Mouse (Mus musculus): Measurements from ENCODE around the gene Dglucy. TPM values are rescaled to one million over a fixed set of nuclear protein-coding genes. Genes with fewer than 3 reads are reported as not detected.

Dglucy gene
- total and polyA plus RNA-seq, 2 experiments from 2014 or later, result 7.9 to 12.4 TPM

DNA sequence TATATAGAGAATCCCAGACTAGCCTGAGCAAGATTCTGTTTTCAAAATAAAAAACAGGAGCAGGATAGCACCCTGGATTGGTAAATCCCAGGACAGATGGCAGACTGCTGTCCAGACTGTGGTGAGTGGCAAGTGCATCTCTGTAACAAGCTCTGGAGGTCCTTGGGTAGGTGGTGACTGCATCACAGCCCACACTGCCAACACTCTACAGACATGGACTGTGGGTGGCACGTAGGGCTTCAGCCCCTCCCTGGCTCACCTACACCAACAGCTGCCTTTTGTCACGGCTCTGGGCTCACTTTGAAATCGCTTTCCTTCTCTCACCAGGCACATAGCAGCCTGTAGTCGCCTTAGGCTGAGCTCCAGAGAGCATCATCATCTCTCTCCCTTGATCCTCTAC is 164.3 kb downstream of the Dglucy start:
- Histone ChIP-seq H3K4me1 (ENCODE audit: control insufficient read depth, insufficient read depth) (peaks cover 5% of the 10 kb centered on the region; the same call in 1 of the 2 replicates), H3K36me3 (replicated peaks; ENCODE audit: control insufficient read depth, insufficient read depth, low read length) (peaks cover 6% of the 10 kb centered on the region), H3K4me3 (ENCODE audit: low read depth, low read length) (no peak overlapping the region), H3K4me2 (ENCODE audit: low read depth, low read length) (no peak overlapping the region), H3K27me3 (ENCODE audit: control insufficient read depth, insufficient read depth, low read length) (peaks cover 5% of the 10 kb centered on the region; the same call in 1 of the 2 replicates), H3K9me3 (replicated peaks; ENCODE audit: control insufficient read depth, low read length) (no peaks in the 10 kb centered on the region), H3K9ac (replicated peaks; ENCODE audit: low read depth, low read length) (no peak overlapping the region), H3K27ac (ENCODE audit: low read depth) (no peak overlapping the region)
- no peak for ATAC-seq (ENCODE audit: insufficient read depth, low read depth)
- no peak for DNase-seq (ENCODE audit: low spot score)
- TF ChIP-seq EP300 (IDR thresholded peaks at IDR 0.05; ENCODE audit: low read depth), result no peak
- no peak for TF ChIP-seq CTCF (IDR thresholded peaks at IDR 0.05; ENCODE audit: low read depth)
- 74% methylated on average over 4 of the region's 4 CpGs for WGBS

GRCm38 (mm10) chr12:100944921-100945336 is 166.1 kb downstream of the Dglucy start:
- H3K4me1 ChIP-seq (ENCODE audit: control insufficient read depth, insufficient read depth), result peaks cover 1% of the 10 kb centered on the region; the same call in 1 of the 2 replicates
- ATAC-seq (ENCODE audit: insufficient read depth, low read depth) (no peak), DNase-seq (ENCODE audit: low spot score) (no peak)
- TF ChIP-seq CTCF (IDR thresholded peaks at IDR 0.05; ENCODE audit: low read depth), result no peak
- TF ChIP-seq EP300 (IDR thresholded peaks at IDR 0.05; ENCODE audit: low read depth), result no peak
- no peak overlapping the region for H3K4me2 ChIP-seq (ENCODE audit: low read depth, low read length)
- H3K4me3 ChIP-seq (ENCODE audit: low read depth, low read length), result no peak overlapping the region
- peaks cover 6% of the 10 kb centered on the region for H3K36me3 ChIP-seq (replicated peaks; ENCODE audit: control insufficient read depth, insufficient read depth, low read length)
- H3K27ac ChIP-seq (ENCODE audit: low read depth), result no peak overlapping the region
- no peaks in the 10 kb centered on the region for H3K9me3 ChIP-seq (replicated peaks; ENCODE audit: control insufficient read depth, low read length)
- H3K9ac ChIP-seq (replicated peaks; ENCODE audit: low read depth, low read length), result no peak overlapping the region
- H3K27me3 ChIP-seq (ENCODE audit: control insufficient read depth, insufficient read depth, low read length), result peaks cover 17% of the 10 kb centered on the region
- WGBS, result 85% methylated on average over 21 of the region's 21 CpGs

DNA sequence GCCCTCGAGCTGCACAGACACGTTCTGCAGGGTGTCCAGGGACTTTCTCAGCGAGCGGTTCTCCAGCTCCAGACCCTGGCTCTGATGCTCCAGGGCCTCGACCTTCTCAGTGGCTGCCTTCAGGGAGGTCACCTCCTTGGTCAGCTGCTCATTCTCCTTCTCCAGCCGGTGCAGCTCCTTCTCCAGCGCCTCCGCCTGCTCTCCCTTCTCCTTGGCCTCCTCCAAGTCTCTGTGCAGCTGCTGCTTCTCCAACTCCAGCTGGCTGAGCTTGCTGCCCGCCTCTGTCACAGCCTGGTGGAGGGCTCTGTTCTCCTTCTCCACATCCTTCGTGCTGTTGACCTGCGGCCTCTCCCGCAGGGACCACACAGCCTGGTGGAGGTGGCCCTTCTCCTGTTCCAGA is 166.6 kb downstream of the Dglucy start:
- Histone ChIP-seq H3K9ac (replicated peaks; ENCODE audit: low read depth, low read length) (no peak overlapping the region), H3K4me2 (ENCODE audit: low read depth, low read length) (no peak overlapping the region), H3K36me3 (replicated peaks; ENCODE audit: control insufficient read depth, insufficient read depth, low read length) (peaks cover 6% of the 10 kb centered on the region), H3K9me3 (replicated peaks; ENCODE audit: control insufficient read depth, low read length) (no peaks in the 10 kb centered on the region), H3K27me3 (ENCODE audit: control insufficient read depth, insufficient read depth, low read length) (peaks cover 21% of the 10 kb centered on the region), H3K27ac (ENCODE audit: low read depth) (no peak overlapping the region), H3K4me1 (ENCODE audit: control insufficient read depth, insufficient read depth) (no peaks in the 10 kb centered on the region), H3K4me3 (ENCODE audit: low read depth, low read length) (no peak overlapping the region)
- no peak for TF ChIP-seq EP300 (IDR thresholded peaks at IDR 0.05; ENCODE audit: low read depth)
- TF ChIP-seq CTCF (IDR thresholded peaks at IDR 0.05; ENCODE audit: low read depth), result no peak
- no peak for DNase-seq (ENCODE audit: low spot score)
- WGBS, result 81% methylated on average over 12 of the region's 12 CpGs
- ATAC-seq (ENCODE audit: insufficient read depth, low read depth), result no peak

DNA sequence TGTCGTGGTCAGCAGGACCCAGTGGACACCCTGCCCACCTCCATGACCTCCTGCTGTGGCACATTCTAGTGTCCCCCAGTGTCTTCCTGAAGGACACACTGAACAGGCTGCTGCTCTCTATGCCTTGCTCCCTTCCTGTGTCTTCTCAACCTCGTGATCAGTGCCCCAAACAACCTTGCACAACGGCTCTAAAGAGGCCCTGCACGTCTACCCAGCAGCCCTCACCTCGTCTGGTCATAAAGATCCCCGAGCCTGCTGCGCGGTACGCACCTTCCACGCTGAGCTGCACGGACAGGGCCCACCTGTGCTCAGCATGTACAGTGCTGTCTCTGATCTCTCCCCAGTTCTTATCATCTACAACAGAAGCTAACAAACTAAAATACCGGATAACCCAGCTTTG is 167.1 kb downstream of the Dglucy start:
- ATAC-seq (ENCODE audit: insufficient read depth, low read depth) (no peak), DNase-seq (ENCODE audit: low spot score) (no peak)
- Histone ChIP-seq H3K9ac (replicated peaks; ENCODE audit: low read depth, low read length) (no peak overlapping the region), H3K27ac (ENCODE audit: low read depth) (no peak overlapping the region), H3K27me3 (ENCODE audit: control insufficient read depth, insufficient read depth, low read length) (peaks cover 22% of the 10 kb centered on the region), H3K4me3 (ENCODE audit: low read depth, low read length) (no peak overlapping the region), H3K36me3 (replicated peaks; ENCODE audit: control insufficient read depth, insufficient read depth, low read length) (peaks cover 6% of the 10 kb centered on the region), H3K4me2 (ENCODE audit: low read depth, low read length) (no peak overlapping the region), H3K4me1 (ENCODE audit: control insufficient read depth, insufficient read depth) (no peaks in the 10 kb centered on the region), H3K9me3 (replicated peaks; ENCODE audit: control insufficient read depth, low read length) (no peaks in the 10 kb centered on the region)
- WGBS, result 82% methylated on average over 12 of the region's 12 CpGs
- TF ChIP-seq CTCF (IDR thresholded peaks at IDR 0.05; ENCODE audit: low read depth) (no peak), EP300 (IDR thresholded peaks at IDR 0.05; ENCODE audit: low read depth) (no peak)

Other genes with a start within 250 kb of the Dglucy start
- 5.0 and 11.6 TPM in 2 replicates for gene Rps6ka5, start 52.1 kb upstream of the Dglucy start, total RNA-seq (2014; rRNA removed; ENCODE audit: low replicate concordance)
- 2.8 and 3.0 TPM in 2 replicates for gene Rps6ka5, start 52.1 kb upstream of the Dglucy start, polyA plus RNA-seq (2015; fragmentation: Nextera tagmentation; extraction: Ambion mirVana)
- 2.5 and 7.4 TPM in 2 replicates for gene Gpr68, start 129.1 kb downstream of the Dglucy start, total RNA-seq (2014; rRNA removed; ENCODE audit: low replicate concordance)
- gene Gpr68, start 129.1 kb downstream of the Dglucy start, polyA plus RNA-seq (2015; fragmentation: Nextera tagmentation; extraction: Ambion mirVana), result 1.8 and 2.0 TPM in 2 replicates
- gene Ccdc88c, start 250.0 kb downstream of the Dglucy start, total RNA-seq (2014; rRNA removed; ENCODE audit: low replicate concordance), result 4.7 and 6.5 TPM in 2 replicates
- gene Ccdc88c, start 250.0 kb downstream of the Dglucy start, polyA plus RNA-seq (2015; fragmentation: Nextera tagmentation; extraction: Ambion mirVana), result 1.2 and 1.6 TPM in 2 replicates